Mouse (Mus musculus) limb, embryonic 10.5 days (tissue): ENCODE measurements at regions not wholly inside any gene's neighbourhood (a gene's known extent, or its start where the extent isn't known, plus 50 kb on each side); places are given as distances from the start of the nearest gene placed in this dataset.
A peak's percentile ranks its signal among the peaks of the same experiment; 100 is the strongest.

Experiments used
- DNase-seq: peaks from one replicate; pipeline ENCODE4 v3.0.0-alpha.2; 2017; ENCODE audit warnings: low spot score
- H3K27ac ChIP-seq: fragments of 300-500 bp; sonication (generic); 2 replicates; pipeline ENCODE4 v1.5.1; 2016; ENCODE audit warnings: mild to moderate bottlenecking
- H3K27me3 ChIP-seq: fragments of 300-500 bp; sonication (generic); 2 replicates; pipeline ENCODE4 v1.6.1; 2016; ENCODE audit warnings: low read depth, mild to moderate bottlenecking; ENCODE audit not compliant: poor library complexity, severe bottlenecking
- H3K36me3 ChIP-seq: fragments of 300-500 bp; sonication (generic); 2 replicates; pipeline ENCODE4 v1.6.1; 2016; ENCODE audit warnings: mild to moderate bottlenecking, moderate library complexity
- H3K4me1 ChIP-seq: fragments of 300-500 bp; sonication (generic); 2 replicates; pipeline ENCODE4 v1.6.1; 2016
- H3K4me3 ChIP-seq: fragments of 300-500 bp; sonication (generic); 2 replicates; pipeline ENCODE4 v1.5.1; 2016; ENCODE audit warnings: mild to moderate bottlenecking, moderate library complexity
- H3K9me3 ChIP-seq: fragments of 300-500 bp; sonication (generic); replicated peaks from 2 replicates; pipeline ENCODE4 v1.6.1; 2016; ENCODE audit warnings: mild to moderate bottlenecking
- WGBS: fragments of 180-500 bp; shearing (Covaris S2); methylation state at CpG from one replicate; pipeline ENCODE4 v1.1.7; 2016; 5-methylcytosine and 5-hydroxymethylcytosine counted together

- Histone ChIP-seq H3K9me3 (no peaks in the 10 kb centered on the region), H3K36me3 (no peaks in the 10 kb centered on the region), H3K27me3 (no peaks in the 10 kb centered on the region), H3K4me1 (peaks cover 9% of the 10 kb centered on the region), H3K27ac (no peak overlapping the region), H3K4me3 (no peak overlapping the region)
- DNase-seq: no peak
- 82% methylated on average over 2 of the region's 2 CpGs for WGBS
These were observed 69.6 kb downstream of the Cldn1 start for GRCm38 (mm10) chr16:26302045-26302444.

DNA sequence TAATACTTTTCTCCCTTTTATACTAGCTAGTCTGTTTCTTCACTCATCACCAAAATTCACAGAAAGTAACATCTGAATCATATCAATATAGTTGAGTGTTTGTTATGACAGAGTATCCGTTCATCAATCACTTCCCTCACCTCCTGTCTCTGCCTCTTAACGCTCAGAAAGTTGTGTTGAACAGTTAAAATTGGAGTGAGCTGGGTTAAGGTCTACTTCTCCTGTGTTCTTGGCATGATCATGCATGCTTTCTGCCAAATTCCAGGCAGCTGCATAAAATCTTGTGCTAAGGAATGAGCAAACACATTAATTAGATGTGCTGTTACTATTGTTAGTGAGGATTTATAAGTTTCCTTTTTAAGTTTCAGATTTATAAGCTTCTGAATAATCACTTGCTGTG lies 79.9 kb downstream of the Cldn1 start:
- no peak overlapping the region for H3K4me3 ChIP-seq
- H3K36me3 ChIP-seq: no peaks in the 10 kb centered on the region
- H3K27ac ChIP-seq: no peak overlapping the region
- H3K4me1 ChIP-seq: no peaks in the 10 kb centered on the region; the same call in 1 of the 2 replicates
- no peak for DNase-seq
- H3K27me3 ChIP-seq: no peaks in the 10 kb centered on the region
- WGBS: 82% methylated on average over 2 of the region's 2 CpGs
- H3K9me3 ChIP-seq: no peaks in the 10 kb centered on the region

GRCm38 (mm10) chr16:26285627-26286026 lies 86.0 kb downstream of the Cldn1 start:
- WGBS: 98% methylated on average over 1 of the region's 1 CpGs
- Histone ChIP-seq H3K4me1 (no peaks in the 10 kb centered on the region; the same call in 1 of the 2 replicates), H3K9me3 (no peaks in the 10 kb centered on the region), H3K27me3 (no peaks in the 10 kb centered on the region), H3K36me3 (no peaks in the 10 kb centered on the region), H3K4me3 (no peak overlapping the region), H3K27ac (no peak overlapping the region)
- no peak for DNase-seq

DNA sequence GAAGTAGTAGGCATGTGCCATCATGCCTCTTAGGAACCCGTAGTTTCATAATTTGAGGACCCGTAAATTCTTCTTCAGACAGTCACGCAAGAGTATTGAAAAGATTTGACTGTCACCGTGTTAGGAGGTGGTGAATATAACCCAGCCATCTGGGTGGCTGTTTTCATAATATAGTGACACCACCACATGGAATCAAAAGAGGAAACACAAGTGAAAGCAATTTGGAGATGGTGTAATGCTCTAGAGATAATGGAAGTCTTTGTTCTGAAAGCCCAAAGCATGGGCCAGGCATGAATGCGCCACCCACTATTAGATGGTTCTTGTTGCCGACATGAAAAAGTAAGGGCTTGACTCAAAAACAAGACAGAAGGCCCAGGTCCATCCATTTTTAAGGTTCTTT lies 86.9 kb downstream of the Cldn1 start:
- Histone ChIP-seq H3K9me3 (no peaks in the 10 kb centered on the region), H3K27ac (no peak overlapping the region), H3K4me3 (no peak overlapping the region), H3K4me1 (no peaks in the 10 kb centered on the region; the same call in 1 of the 2 replicates), H3K27me3 (no peaks in the 10 kb centered on the region), H3K36me3 (no peaks in the 10 kb centered on the region)
- DNase-seq: no peak
- 96% methylated on average over 6 of the region's 6 CpGs for WGBS

- H3K9me3 ChIP-seq: no peaks in the 10 kb centered on the region
- no peaks in the 10 kb centered on the region for H3K4me1 ChIP-seq
- H3K36me3 ChIP-seq: no peaks in the 10 kb centered on the region
- 39% methylated on average over 1 of the region's 1 CpGs for WGBS
- DNase-seq: no peak
- H3K27me3 ChIP-seq: no peaks in the 10 kb centered on the region
- no peak overlapping the region for H3K4me3 ChIP-seq
- H3K27ac ChIP-seq: no peak overlapping the region
These were observed 89.2 kb downstream of the Cldn1 start for GRCm38 (mm10) chr16:26282418-26282817.

GRCm38 (mm10) chr16:26281496-26281895 lies 90.1 kb downstream of the Cldn1 start:
- Histone ChIP-seq H3K9me3 (no peaks in the 10 kb centered on the region), H3K27ac (no peak overlapping the region), H3K4me3 (no peak overlapping the region), H3K4me1 (no peaks in the 10 kb centered on the region), H3K27me3 (no peaks in the 10 kb centered on the region), H3K36me3 (no peaks in the 10 kb centered on the region)
- WGBS: 83% methylated on average over 2 of the region's 2 CpGs
- no peak for DNase-seq

DNA sequence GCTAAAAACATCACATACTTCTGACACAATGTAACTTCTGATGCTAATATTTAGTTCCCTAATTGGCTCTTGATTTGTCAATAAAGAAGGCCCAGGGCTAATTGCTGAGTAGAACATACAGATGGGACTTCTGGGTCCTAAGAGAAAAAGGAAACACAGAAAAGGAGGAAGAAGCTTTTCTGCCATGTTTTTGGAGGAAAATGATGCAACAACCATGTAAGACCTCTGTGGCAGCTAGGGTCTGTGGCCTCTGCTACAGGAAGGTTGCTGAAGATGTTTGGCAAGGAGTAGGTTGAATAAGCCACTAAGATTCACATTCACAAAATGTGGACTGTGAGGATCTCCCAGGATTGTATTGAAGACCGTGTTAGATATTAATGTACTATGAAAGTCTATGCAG lies 94.9 kb downstream of the Cldn1 start:
- H3K4me3 ChIP-seq: no peak overlapping the region
- WGBS: 92% methylated on average over 1 of the region's 1 CpGs
- H3K27me3 ChIP-seq: no peaks in the 10 kb centered on the region
- DNase-seq: no peak
- H3K4me1 ChIP-seq: 0 out of 2 replicates have a peak, but pooled peaks cover 4% of the 10 kb centered on the region
- H3K9me3 ChIP-seq: no peaks in the 10 kb centered on the region
- no peak overlapping the region for H3K27ac ChIP-seq
- no peaks in the 10 kb centered on the region for H3K36me3 ChIP-seq

DNA sequence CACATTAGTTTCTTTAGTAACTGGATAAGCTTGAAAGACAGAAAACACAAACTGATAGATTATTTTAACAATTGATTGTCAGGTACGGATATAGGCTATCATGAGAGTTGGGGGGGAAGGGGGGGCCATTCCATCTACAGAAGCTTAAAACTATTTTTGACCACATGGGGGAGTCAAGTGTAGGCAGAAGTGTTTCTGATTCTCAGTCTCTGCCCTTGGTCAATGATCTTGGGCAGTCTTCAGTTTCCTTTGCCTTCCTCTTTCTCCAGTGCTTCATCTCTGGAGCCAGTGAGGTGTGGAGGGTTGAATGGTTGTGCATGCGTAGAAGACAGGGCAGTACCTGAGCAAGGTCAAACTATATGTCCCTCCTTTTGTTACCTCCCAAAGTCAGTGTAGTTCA lies 118.8 kb downstream of the Cldn1 start:
- Histone ChIP-seq H3K27ac (no peak overlapping the region), H3K4me3 (no peak overlapping the region), H3K27me3 (no peaks in the 10 kb centered on the region), H3K36me3 (no peaks in the 10 kb centered on the region), H3K4me1 (peaks cover 13% of the 10 kb centered on the region), H3K9me3 (no peaks in the 10 kb centered on the region)
- DNase-seq: no peak
- 80% methylated on average over 2 of the region's 2 CpGs for WGBS

DNA sequence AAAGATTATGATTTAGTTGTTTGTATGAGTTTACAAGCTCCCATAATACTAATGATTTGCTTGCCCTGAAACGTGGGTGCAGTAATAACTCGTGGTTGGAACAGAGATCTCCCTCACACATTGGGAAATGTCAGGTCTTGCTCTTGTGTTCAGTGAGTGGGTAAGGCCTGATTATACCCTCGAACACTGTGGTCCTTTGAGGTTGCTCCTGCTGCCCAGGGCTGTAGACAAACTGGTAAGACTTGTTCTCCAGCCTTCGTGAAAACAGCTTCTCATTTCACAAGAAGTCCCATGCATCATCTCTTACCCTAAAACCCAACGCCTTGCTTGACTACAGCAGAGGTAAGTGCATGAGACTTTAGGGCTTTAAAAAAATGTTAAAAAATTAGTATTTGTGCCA lies 119.9 kb downstream of the Cldn1 start:
- Histone ChIP-seq H3K27ac (no peak overlapping the region), H3K36me3 (no peaks in the 10 kb centered on the region), H3K9me3 (no peaks in the 10 kb centered on the region), H3K4me3 (no peak overlapping the region), H3K27me3 (no peaks in the 10 kb centered on the region), H3K4me1 (peaks cover 17% of the 10 kb centered on the region)
- no peak for DNase-seq
- WGBS: 70% methylated on average over 5 of the region's 5 CpGs

GRCm38 (mm10) chr16:26251027-26251426 lies 120.6 kb downstream of the Cldn1 start:
- Histone ChIP-seq H3K27me3 (no peaks in the 10 kb centered on the region), H3K36me3 (no peaks in the 10 kb centered on the region), H3K4me1 (peaks cover 17% of the 10 kb centered on the region), H3K4me3 (no peak overlapping the region), H3K27ac (no peak overlapping the region), H3K9me3 (no peaks in the 10 kb centered on the region)
- 88% methylated on average over 2 of the region's 2 CpGs for WGBS
- DNase-seq: no peak

GRCm38 (mm10) chr16:26248939-26249338 lies 122.7 kb downstream of the Cldn1 start:
- H3K4me3 ChIP-seq: no peak overlapping the region
- H3K27ac ChIP-seq: peak overlapping the region; percentile 46; the same call in 1 of the 2 replicates
- no peak for DNase-seq
- H3K36me3 ChIP-seq: no peaks in the 10 kb centered on the region
- H3K27me3 ChIP-seq: no peaks in the 10 kb centered on the region
- H3K9me3 ChIP-seq: no peaks in the 10 kb centered on the region
- H3K4me1 ChIP-seq: peaks cover 17% of the 10 kb centered on the region

DNA sequence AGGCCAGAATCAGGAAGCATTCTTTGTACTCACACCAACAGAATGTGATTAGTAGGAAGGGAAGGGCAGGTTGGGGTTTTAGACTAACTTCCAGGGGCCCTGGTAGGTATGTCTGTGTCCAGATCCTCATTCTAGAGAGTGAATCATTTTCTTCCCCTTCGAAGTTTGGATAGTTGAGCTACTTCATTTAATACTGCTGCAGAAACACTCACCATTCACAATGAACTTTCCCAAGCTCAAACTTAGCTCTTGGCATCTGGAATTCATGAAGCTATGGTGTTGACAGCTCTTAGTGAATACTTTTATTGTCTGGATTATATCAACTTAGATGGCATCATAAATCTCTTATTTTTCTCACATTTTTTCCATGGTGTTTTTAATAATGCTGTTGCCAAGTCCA lies 123.7 kb downstream of the Cldn1 start:
- Histone ChIP-seq H3K27me3 (no peaks in the 10 kb centered on the region), H3K9me3 (no peaks in the 10 kb centered on the region), H3K36me3 (no peaks in the 10 kb centered on the region), H3K27ac (peak overlapping the region; percentile 72), H3K4me3 (no peak overlapping the region), H3K4me1 (peaks cover 17% of the 10 kb centered on the region)
- DNase-seq: peak; percentile 48
- WGBS: 59% methylated on average over 1 of the region's 1 CpGs

DNA sequence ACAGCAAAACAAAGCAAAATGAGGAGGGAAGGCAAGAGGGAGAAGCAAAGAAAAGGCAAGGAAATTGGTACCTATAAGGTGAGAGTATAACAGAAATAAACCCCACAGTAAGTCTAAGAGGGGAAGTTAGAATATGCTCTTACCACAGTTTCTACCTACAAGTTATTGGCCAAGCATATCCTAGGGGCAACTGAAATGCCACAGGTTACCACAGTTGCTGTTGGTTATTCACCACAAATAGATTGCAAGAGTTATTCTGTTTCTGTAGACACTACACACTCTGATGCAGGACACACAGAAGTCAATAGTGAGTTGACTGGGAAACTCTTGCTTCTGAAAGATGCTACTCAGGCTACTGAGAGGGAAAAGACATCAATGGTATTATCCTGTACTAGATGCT lies 129.7 kb upstream of the P3h2 start:
- DNase-seq: no peak
- Histone ChIP-seq H3K36me3 (no peaks in the 10 kb centered on the region), H3K4me1 (no peaks in the 10 kb centered on the region)

GRCm38 (mm10) chr16:26234113-26234512 lies 128.5 kb upstream of the P3h2 start:
- H3K36me3 ChIP-seq: no peaks in the 10 kb centered on the region
- H3K27ac ChIP-seq: no peak overlapping the region
- no peaks in the 10 kb centered on the region for H3K27me3 ChIP-seq
- peak; percentile 84 for DNase-seq
- no peak overlapping the region for H3K4me3 ChIP-seq
- 11% methylated on average over 3 of the region's 3 CpGs for WGBS
- no peaks in the 10 kb centered on the region for H3K4me1 ChIP-seq
- no peaks in the 10 kb centered on the region for H3K9me3 ChIP-seq

More for the DNA sequence above, 129.7 kb upstream of the P3h2 start:
- Histone ChIP-seq H3K27me3 (no peaks in the 10 kb centered on the region), H3K27ac (no peak overlapping the region), H3K4me3 (no peak overlapping the region), H3K9me3 (no peaks in the 10 kb centered on the region)
